Mouse (Mus musculus): ENCODE results near the gene Olfr1132.
"Not testable (repeated sequence)": the region's sequence is repeated elsewhere in the genome, so short reads cannot be mapped to it uniquely, and the experiment has no call there.

Olfr1132 gene

DNA sequence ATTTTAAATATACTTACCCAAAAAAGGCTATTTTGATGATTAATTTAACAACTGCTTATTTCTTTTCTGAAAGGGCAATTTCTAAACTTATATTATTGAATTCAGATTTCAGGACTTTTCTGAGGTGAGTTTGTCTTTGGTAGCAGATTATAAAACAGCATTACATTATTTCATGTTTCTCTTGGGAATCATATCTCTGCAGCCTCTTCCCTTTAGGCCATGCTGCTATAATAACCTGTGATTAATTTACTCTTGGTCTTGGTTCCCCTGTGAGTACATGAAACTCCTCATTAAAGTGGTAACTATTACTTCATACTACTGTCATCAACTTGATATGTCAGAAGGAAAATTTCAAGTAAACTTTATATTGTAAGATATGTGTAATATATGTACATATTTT is at the start of gene Olfr1132:
Olfr1132 (minus strand) TSS at position 101 of the 400 bp plus-strand sequence.
- DNase-seq (ENCODE audit: low read depth), result no peak

DNA sequence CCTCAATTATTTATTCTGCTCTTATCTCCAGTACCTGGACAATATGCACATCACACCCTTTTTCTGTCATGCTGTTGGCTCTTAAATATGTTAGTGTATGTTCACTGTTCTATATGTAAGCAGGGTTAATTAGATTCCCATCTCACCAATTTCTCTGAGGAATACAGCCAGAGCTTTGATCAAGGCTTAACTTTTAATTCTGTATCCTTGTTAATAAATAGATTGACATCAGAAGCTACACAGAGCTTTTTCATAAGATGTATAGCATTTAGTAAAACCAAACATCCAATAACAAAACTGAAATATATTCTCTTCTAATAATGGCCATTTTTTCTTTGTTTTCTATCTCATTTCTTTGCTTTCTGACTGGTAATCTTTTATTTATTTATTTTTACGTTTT is 36.2 kb upstream of the Olfr1132 start, which contains the start of gene Olfr1135:
Olfr1135 (minus strand) TSS at position 101 of the 400 bp plus-strand sequence.
- DNase-seq (ENCODE audit: low read depth), result no peak

DNA sequence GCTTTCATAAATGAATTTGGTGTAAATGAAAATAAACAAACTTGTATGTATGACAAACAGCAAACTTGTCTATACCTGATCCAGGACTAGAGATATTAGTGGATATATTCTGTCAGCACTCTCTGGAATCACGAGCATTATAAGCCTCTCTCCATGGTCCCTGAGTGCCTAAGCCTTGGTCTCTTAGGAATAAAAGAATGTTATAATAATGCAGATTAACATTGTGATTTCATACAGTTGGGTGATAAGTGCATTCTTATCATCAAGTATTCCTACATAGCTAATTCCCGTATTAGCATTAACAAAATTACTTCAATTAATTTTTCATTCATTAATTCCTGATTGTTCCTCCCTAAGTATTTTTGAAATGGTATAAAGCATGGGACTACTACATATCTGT is 21.0 kb upstream of the Olfr1132 start, which contains the start of gene Olfr1134:
Olfr1134 (minus strand) TSS at position 101 of the 400 bp plus-strand sequence.
- DNase-seq (ENCODE audit: low read depth), result no peak

DNA sequence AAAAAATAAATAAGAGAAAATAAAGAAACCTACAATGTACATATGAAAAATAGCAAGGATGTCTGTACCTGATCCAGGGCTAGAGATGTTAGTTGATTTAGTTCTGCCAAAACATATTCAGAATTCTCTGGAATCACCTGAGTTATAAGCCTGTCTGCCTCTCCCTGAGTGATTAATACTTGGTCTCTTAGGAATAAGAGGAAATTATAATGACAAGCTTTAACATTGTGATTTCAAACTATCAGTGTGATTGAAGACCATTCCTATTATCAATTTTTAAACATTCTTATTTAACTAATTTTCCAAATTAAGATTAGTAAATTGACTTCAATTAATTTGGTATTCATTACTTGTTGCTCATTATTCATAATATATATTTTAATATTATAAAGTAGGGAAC is 9.9 kb upstream of the Olfr1132 start, which contains the start of gene Olfr1133:
Olfr1133 (minus strand) TSS at position 101 of the 400 bp plus-strand sequence.
- no peak for DNase-seq (ENCODE audit: low read depth)

DNA sequence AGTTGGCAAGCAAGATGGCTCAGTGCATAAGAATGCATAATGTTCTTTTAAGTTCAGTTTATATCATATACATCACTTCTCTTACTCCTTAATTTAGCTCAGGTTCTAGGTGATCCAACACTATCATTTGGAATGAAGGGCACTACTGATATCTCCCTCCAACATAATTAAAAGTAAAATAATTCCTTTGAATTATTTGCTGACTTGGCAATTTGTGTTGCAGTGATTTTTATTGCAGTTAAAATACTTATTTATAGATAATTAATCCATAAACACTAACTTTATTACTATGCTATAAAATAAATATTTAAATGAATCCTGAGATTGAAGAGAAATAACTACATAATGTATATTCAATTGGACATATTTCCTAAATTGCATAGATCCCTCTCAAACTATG is 5.1 kb upstream of the Olfr1132 start:
- DNase-seq (ENCODE audit: low read depth), result no peak

DNA sequence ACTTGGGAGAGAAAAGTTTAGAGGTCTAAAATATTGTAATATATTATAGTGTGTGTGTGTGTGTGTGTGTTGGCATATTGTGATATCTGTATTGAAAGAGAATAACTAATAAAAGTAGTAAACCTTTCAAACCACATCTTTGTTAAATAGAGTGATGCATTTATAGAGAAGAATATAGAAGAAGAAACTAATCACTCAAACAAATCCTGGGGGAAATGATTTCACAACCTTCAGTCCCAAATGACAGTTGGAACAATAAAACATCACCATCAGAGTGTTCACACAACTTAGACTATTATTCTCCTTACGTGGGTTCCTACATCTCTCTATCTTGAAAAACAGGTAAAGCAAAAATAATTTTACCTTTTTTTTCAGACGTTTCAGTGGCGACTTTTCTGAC is 10.5 kb downstream of the Olfr1132 start, which contains the start of gene Olfr1131:
Olfr1131 (plus strand) TSS at position 301 of the 400 bp plus-strand sequence.
- no peak for DNase-seq (ENCODE audit: low read depth)

DNA sequence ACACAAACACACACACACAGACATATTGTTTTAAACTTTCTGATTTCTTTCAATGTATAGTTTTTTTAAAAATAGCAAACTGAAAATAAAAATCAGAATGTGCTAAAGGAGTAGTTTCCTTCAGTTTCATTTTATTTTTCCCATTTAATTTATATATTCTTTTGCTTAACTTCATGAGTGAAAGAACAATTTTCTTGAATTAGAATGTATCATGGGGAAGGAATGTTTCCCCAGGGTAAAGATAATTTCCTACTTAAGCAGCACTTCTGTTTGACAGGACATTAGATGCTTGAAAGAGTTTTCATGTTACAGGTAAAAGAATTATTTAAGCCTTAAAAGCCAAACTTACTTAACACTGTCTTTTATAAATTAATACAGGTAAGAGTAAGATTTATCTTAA is 31.4 kb downstream of the Olfr1132 start, which contains the start of gene Olfr1130:
Olfr1130 (plus strand) TSS at position 301 of the 400 bp plus-strand sequence.
- DNase-seq (ENCODE audit: low read depth), result not testable (repeated sequence)
